Mouse (Mus musculus) hindbrain, embryonic 16.5 days (tissue): ENCODE measurements around the gene Foxo6. TPM values are rescaled to one million over a fixed set of nuclear protein-coding genes. Genes with fewer than 3 reads are reported as not detected.

Experiments
- ATAC-seq: fragments of 200-750 bp; cut with Nextera tagmentation; 2 replicates; pipeline ENCODE4 v1.8.0; 2017; ENCODE audit warnings: moderate TSS enrichment, moderate library complexity
- H3K27ac ChIP-seq: fragments of 300-500 bp; sonication (generic); 2 replicates; pipeline ENCODE4 v1.5.1; 2014; ENCODE audit warnings: low read depth, mild to moderate bottlenecking, control low read depth, low read length, moderate library complexity
- H3K27me3 ChIP-seq: fragments of 300-500 bp; sonication (generic); replicated peaks from 2 replicates; pipeline ENCODE4 v1.6.1; 2014; ENCODE audit warnings: low read length; ENCODE audit not compliant: control insufficient read depth, insufficient read depth
- H3K36me3 ChIP-seq: fragments of 300-500 bp; sonication (generic); 2 replicates; pipeline ENCODE4 v1.6.1; 2014; ENCODE audit warnings: mild to moderate bottlenecking, low read length, moderate library complexity, mixed read lengths; ENCODE audit not compliant: control insufficient read depth, insufficient read depth
- H3K4me1 ChIP-seq: fragments of 300-500 bp; sonication (generic); 2 replicates; pipeline ENCODE4 v1.6.1; 2014; ENCODE audit warnings: low read depth, low read length; ENCODE audit not compliant: control insufficient read depth, insufficient read depth
- H3K4me2 ChIP-seq: fragments of 300-500 bp; sonication (generic); 2 replicates; pipeline ENCODE4 v1.6.1; 2014; ENCODE audit warnings: mild to moderate bottlenecking, low read length, control low read depth, moderate library complexity
- H3K4me3 ChIP-seq: fragments of 300-500 bp; sonication (generic); 2 replicates; pipeline ENCODE4 v1.5.1; 2014; ENCODE audit warnings: mild to moderate bottlenecking, low read length, control low read depth, moderate library complexity
- H3K9ac ChIP-seq: fragments of 300-500 bp; sonication (generic); 2 replicates; pipeline ENCODE4 v1.6.1; 2014; ENCODE audit warnings: low read depth, mild to moderate bottlenecking, control low read depth, low read length, moderate library complexity
- H3K9me3 ChIP-seq: fragments of 300-500 bp; sonication (generic); 2 replicates; pipeline ENCODE4 v1.6.1; 2014; ENCODE audit warnings: mild to moderate bottlenecking, low read length, moderate library complexity; ENCODE audit not compliant: control insufficient read depth
- WGBS: fragments of 180-500 bp; shearing (Covaris S2); extraction: QIAGEN DNeasy Blood & Tissue Kit; methylation state at CpG from one replicate; pipeline ENCODE4 v1.1.7; 2014; 5-methylcytosine and 5-hydroxymethylcytosine counted together
- polyA plus RNA-seq: library from polyadenylated mRNA; unstranded; fragments of >200 nt; fragmentation: Nextera tagmentation; extraction: Ambion mirVana; gene quantifications from 2 replicates; pipeline ENCODE4 v1.2.1, GENCODE M21; 2015

Gene Foxo6
- polyA plus RNA-seq, 1 experiment from 2014 or later = 0.85 TPM

- 88% methylated on average over 6 of the region's 6 CpGs for WGBS
- Histone ChIP-seq H3K27me3 (no peaks in the 10 kb centered on the region), H3K4me1 (peaks cover 49% of the 10 kb centered on the region), H3K4me2 (no peak overlapping the region), H3K4me3 (no peak overlapping the region), H3K9ac (no peak overlapping the region), H3K36me3 (no peaks in the 10 kb centered on the region), H3K27ac (no peak overlapping the region), H3K9me3 (no peaks in the 10 kb centered on the region)
- no peak for ATAC-seq
Measured at GRCm38 (mm10) chr4:120246086-120246485, 41.1 kb downstream of the Foxo6 start.

GRCm38 (mm10) chr4:120242783-120243262 lies 44.3 kb downstream of the Foxo6 start:
- Histone ChIP-seq H3K36me3 (no peaks in the 10 kb centered on the region), H3K4me3 (no peak overlapping the region), H3K9ac (peak overlapping the region; percentile 4; the same call in 1 of the 2 replicates), H3K4me2 (peak overlapping the region; percentile 28), H3K27me3 (no peaks in the 10 kb centered on the region), H3K9me3 (no peaks in the 10 kb centered on the region), H3K4me1 (peaks cover 38% of the 10 kb centered on the region), H3K27ac (peak overlapping the region; percentile 62)
- ATAC-seq = peak; percentile 90
- under 1% methylated on average over 10 of the region's 10 CpGs for WGBS

- 51% methylated on average over 3 of the region's 3 CpGs for whole genome bisulfite sequencing
- Histone ChIP-seq H3K36me3 (no peaks in the 10 kb centered on the region), H3K27me3 (no peaks in the 10 kb centered on the region), H3K4me1 (peaks cover 32% of the 10 kb centered on the region), H3K9ac (peak overlapping the region; percentile 50), H3K4me2 (no peak overlapping the region), H3K27ac (no peak overlapping the region), H3K4me3 (no peak overlapping the region), H3K9me3 (no peaks in the 10 kb centered on the region)
- ATAC-seq = no peak
Measured at GRCm38 (mm10) chr4:120241106-120241505, 46.0 kb downstream of the Foxo6 start.

GRCm38 (mm10) chr4:120239419-120239818 lies 47.7 kb downstream of the Foxo6 start:
- Histone ChIP-seq H3K27me3 (no peaks in the 10 kb centered on the region), H3K9ac (no peak overlapping the region), H3K4me1 (peaks cover 32% of the 10 kb centered on the region), H3K4me3 (no peak overlapping the region), H3K27ac (no peak overlapping the region), H3K9me3 (no peaks in the 10 kb centered on the region), H3K4me2 (no peak overlapping the region), H3K36me3 (no peaks in the 10 kb centered on the region)
- 57% methylated on average over 3 of the region's 3 CpGs for WGBS
- ATAC-seq = no peak

- H3K4me1 ChIP-seq = no peaks in the 10 kb centered on the region
- H3K27ac ChIP-seq = no peak overlapping the region
- no peaks in the 10 kb centered on the region for H3K9me3 ChIP-seq
- WGBS = 62% methylated on average over 2 of the region's 2 CpGs
- no peaks in the 10 kb centered on the region for H3K36me3 ChIP-seq
- ATAC-seq = no peak
- H3K4me3 ChIP-seq = no peak overlapping the region
- H3K4me2 ChIP-seq = no peak overlapping the region
- H3K9ac ChIP-seq = no peak overlapping the region
- H3K27me3 ChIP-seq = no peaks in the 10 kb centered on the region; the same call in 1 of the 2 replicates
Measured at GRCm38 (mm10) chr4:120233243-120233642, 53.9 kb downstream of the Foxo6 start.

- no peak for ATAC-seq
- no peak overlapping the region for H3K27ac ChIP-seq
- no peaks in the 10 kb centered on the region for H3K36me3 ChIP-seq
- H3K9ac ChIP-seq = no peak overlapping the region
- 91% methylated on average over 2 of the region's 2 CpGs for WGBS
- H3K4me3 ChIP-seq = no peak overlapping the region
- H3K4me2 ChIP-seq = no peak overlapping the region
- H3K27me3 ChIP-seq = no peaks in the 10 kb centered on the region; the same call in 1 of the 2 replicates
- no peaks in the 10 kb centered on the region for H3K9me3 ChIP-seq
- H3K4me1 ChIP-seq = no peaks in the 10 kb centered on the region
Measured at GRCm38 (mm10) chr4:120232541-120232940, 54.6 kb downstream of the Foxo6 start.

- ATAC-seq = no peak
- 77% methylated on average over 4 of the region's 4 CpGs for WGBS
- Histone ChIP-seq H3K9ac (no peak overlapping the region), H3K27me3 (no peaks in the 10 kb centered on the region; the same call in 1 of the 2 replicates), H3K4me2 (no peak overlapping the region), H3K4me3 (no peak overlapping the region), H3K27ac (no peak overlapping the region), H3K9me3 (no peaks in the 10 kb centered on the region), H3K4me1 (no peaks in the 10 kb centered on the region), H3K36me3 (no peaks in the 10 kb centered on the region)
Measured at GRCm38 (mm10) chr4:120231982-120232381, 55.2 kb downstream of the Foxo6 start.

- H3K27me3 ChIP-seq = no peaks in the 10 kb centered on the region; the same call in 1 of the 2 replicates
- no peaks in the 10 kb centered on the region for H3K36me3 ChIP-seq
- no peak for ATAC-seq
- 17% methylated on average over 6 of the region's 6 CpGs for WGBS
- no peak overlapping the region for H3K9ac ChIP-seq
- H3K4me1 ChIP-seq = no peaks in the 10 kb centered on the region
- no peaks in the 10 kb centered on the region for H3K9me3 ChIP-seq
- H3K4me3 ChIP-seq = no peak overlapping the region
- no peak overlapping the region for H3K4me2 ChIP-seq
- H3K27ac ChIP-seq = no peak overlapping the region
Measured at GRCm38 (mm10) chr4:120230256-120230649, 56.9 kb downstream of the Foxo6 start.

GRCm38 (mm10) chr4:120229505-120230255 lies 57.5 kb downstream of the Foxo6 start:
- Histone ChIP-seq H3K4me2 (no peak overlapping the region), H3K9me3 (no peaks in the 10 kb centered on the region), H3K27me3 (no peaks in the 10 kb centered on the region; the same call in 1 of the 2 replicates), H3K36me3 (no peaks in the 10 kb centered on the region), H3K27ac (no peak overlapping the region), H3K4me1 (no peaks in the 10 kb centered on the region), H3K4me3 (no peak overlapping the region), H3K9ac (no peak overlapping the region)
- WGBS = 78% methylated on average over 13 of the region's 13 CpGs
- ATAC-seq = no peak
